Mouse (Mus musculus) stomach, postnatal 0 days (tissue): ENCODE data around the gene Cdcp1.
A peak's percentile ranks its signal among the peaks of the same experiment; 100 is the strongest.

Experiments
- CTCF ChIP-seq: IDR thresholded peaks from 2 replicates; pipeline ENCODE4 v1.5.1; 2016; ENCODE audit warnings: antibody characterized with exemption, low read depth, mild to moderate bottlenecking, moderate library complexity
- EP300 ChIP-seq: optimal IDR thresholded peaks from 2 replicates; pipeline ENCODE3; 2016; ENCODE audit warnings: antibody characterized with exemption

GRCm38 (mm10) chr9:123136953-123137682 is 78.7 kb downstream of the Cdcp1 start:
- TF ChIP-seq EP300 (peak; percentile 35), CTCF (no peak)
